Mouse (Mus musculus): ENCODE measurements around the gene Det1. TPM values are rescaled to one million over a fixed set of nuclear protein-coding genes. Genes with fewer than 3 reads are reported as not detected.
A peak's percentile ranks its signal among the peaks of the same experiment; 100 is the strongest.

Det1 gene
- polyA plus RNA-seq, 1 experiment from 2014 or later = 22.2 TPM

DNA sequence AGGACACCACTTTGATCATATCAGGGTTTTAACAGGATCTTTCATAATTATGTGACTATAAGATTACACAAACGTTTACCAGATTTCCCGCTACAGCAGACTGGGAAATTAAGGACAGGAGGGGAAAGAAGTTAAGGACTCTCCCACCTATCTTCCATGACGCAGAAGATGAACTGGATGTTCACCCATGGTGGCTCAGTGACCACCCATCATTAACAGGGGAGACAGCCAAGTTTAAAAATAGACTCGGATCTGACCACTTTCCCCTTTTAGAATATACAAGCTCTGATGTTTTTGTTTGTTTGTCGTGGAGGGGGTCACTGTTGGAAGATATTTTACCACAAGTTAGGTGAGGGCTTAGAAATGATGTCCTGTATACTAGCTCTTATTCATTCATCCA lies 5.5 kb downstream of the Det1 start:
- Histone ChIP-seq H3K4me1 (peaks cover 11% of the 10 kb centered on the region), H3K27ac (no peak overlapping the region), H3K36me3 (peaks cover 55% of the 10 kb centered on the region), H3K9me3 (no peaks in the 10 kb centered on the region), H3K4me2 (replicated peaks) (no peak overlapping the region), H3K4me3 (no peak overlapping the region), H3K27me3 (no peaks in the 10 kb centered on the region), H3K9ac (no peak overlapping the region)
- ATAC-seq (ENCODE audit: low FRiP score, low read depth) = no peak
- WGBS = 87% methylated on average over 5 of the region's 5 CpGs

DNA sequence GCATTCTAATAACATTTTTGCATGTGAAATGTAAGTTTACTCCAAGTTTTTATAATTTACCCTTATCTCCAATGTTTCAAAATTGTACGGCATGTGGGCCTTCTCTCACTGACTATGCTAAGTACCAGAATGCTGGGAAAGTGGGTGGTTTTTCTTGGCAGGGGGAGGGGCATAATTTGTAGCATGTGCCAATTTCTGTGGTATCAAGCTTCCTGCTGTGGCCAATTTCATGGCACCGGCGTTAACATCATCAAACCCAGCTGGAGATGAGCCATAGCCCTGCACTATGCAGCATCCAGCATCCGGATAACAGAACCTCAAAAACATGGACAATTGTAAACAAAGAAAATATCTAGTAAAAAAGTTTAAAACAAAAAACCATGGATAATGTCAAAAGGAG lies 9.8 kb downstream of the Det1 start:
- Histone ChIP-seq H3K4me3 (no peak overlapping the region), H3K36me3 (peaks cover 64% of the 10 kb centered on the region), H3K27me3 (no peaks in the 10 kb centered on the region), H3K4me1 (no peaks in the 10 kb centered on the region), H3K4me2 (replicated peaks) (no peak overlapping the region), H3K9ac (no peak overlapping the region), H3K27ac (no peak overlapping the region), H3K9me3 (no peaks in the 10 kb centered on the region)
- 73% methylated on average over 4 of the region's 4 CpGs for WGBS
- no peak for ATAC-seq (ENCODE audit: low FRiP score, low read depth)

DNA sequence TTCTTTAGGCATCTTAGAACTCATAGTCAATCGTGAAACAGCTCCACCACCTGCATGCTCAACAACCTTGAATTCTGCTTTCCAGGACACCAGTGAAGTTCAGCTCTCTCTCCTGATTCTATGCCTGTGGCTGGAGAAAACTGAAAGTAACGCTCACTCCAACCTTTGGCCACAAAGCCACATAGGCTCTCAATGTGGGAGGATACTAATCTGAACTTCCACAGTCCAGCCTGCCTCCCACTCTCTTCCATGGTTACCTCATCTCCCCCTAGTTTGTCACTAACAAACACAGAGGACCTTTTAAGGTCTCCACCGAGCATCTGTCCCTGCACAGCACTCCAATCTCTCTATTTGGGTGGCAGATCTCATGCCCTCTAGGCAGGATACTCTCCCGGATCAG lies 11.4 kb downstream of the Det1 start:
- no peak for ATAC-seq (ENCODE audit: low FRiP score, low read depth)
- H3K27me3 ChIP-seq = no peaks in the 10 kb centered on the region
- no peak overlapping the region for H3K4me2 ChIP-seq (replicated peaks)
- H3K9ac ChIP-seq = no peak overlapping the region
- no peak overlapping the region for H3K27ac ChIP-seq
- no peaks in the 10 kb centered on the region for H3K4me1 ChIP-seq
- peaks cover 55% of the 10 kb centered on the region for H3K36me3 ChIP-seq
- no peaks in the 10 kb centered on the region for H3K9me3 ChIP-seq
- no peak overlapping the region for H3K4me3 ChIP-seq
- WGBS = 79% methylated on average over 4 of the region's 4 CpGs

DNA sequence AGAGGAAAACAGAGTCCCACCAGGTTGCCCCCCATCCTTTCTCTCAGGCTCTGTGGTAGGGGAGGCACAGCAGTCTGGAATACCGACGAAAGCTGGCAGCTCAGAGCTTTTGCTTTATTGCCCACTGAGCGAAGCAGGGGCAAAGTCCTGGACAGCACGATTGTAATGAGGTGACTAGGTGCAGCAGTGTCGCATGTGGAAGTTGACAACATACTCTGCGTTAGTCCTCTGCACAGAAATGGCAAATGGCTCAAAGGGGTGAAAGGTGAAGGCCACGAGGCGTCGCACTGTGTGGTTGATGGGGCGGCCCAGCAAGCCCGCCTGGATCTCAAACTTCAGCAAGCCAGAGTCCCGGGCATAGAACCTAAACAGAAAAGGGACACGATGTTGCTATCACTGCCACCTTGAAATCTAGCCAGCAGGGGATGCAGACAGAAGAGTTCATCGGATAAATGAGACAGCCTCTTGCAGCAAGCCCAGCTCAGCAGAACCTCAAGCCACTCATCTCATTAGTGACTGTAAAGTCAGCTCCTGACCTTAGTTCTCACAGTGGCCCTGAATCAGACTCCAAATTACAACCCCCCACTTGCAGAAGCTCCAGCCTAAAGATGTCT lies 19.2 kb downstream of the Det1 start:
- no peaks in the 10 kb centered on the region for H3K9me3 ChIP-seq
- no peak overlapping the region for H3K27ac ChIP-seq
- H3K4me3 ChIP-seq = no peak overlapping the region
- H3K9ac ChIP-seq = no peak overlapping the region
- H3K27me3 ChIP-seq = no peaks in the 10 kb centered on the region
- no peak overlapping the region for H3K4me2 ChIP-seq (replicated peaks)
- ATAC-seq (ENCODE audit: low FRiP score, low read depth) = no peak
- no peaks in the 10 kb centered on the region for H3K4me1 ChIP-seq
- H3K36me3 ChIP-seq = peaks cover 64% of the 10 kb centered on the region
- 72% methylated on average over 14 of the region's 14 CpGs for WGBS

DNA sequence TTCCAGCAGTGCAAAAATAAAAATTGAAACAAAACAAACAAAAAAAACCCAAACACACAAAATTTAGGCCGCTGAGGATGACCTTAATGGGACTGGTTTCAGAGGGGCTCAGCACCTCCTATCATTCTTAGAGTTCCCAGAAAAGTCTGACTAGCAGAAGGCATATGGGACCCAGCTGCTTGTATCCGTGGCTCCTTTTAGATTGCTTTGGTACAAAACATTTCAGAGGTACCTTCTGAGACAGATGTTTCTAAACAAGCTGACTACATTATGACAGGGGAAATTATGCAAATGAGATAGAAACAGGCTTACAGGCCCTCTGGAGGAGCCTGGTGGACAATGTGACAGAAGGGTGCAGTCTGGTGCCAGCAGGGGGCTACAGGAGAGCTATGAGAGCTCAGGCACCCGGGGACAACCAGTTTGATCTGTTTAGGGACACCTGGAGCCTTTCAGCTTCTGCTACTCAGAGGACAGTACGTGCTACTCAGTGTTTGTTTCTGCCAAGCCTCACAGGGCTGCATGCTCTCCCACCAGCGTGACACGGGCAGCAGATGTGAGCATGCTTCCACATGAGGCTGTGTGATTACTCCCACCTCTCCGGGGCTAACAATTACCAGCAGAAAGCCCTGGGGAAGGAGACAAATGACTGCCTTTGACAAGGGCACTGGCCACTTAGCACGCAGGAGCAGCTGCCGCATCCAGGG lies 20.2 kb downstream of the Det1 start:
- WGBS = 34% methylated on average over 9 of the region's 9 CpGs
- Histone ChIP-seq H3K4me2 (replicated peaks) (no peak overlapping the region), H3K9ac (peak overlapping the region; percentile 25; the same call in 1 of the 2 replicates), H3K27ac (no peak overlapping the region), H3K27me3 (no peaks in the 10 kb centered on the region), H3K36me3 (peaks cover 72% of the 10 kb centered on the region), H3K9me3 (no peaks in the 10 kb centered on the region), H3K4me1 (no peaks in the 10 kb centered on the region), H3K4me3 (no peak overlapping the region)
- ATAC-seq (ENCODE audit: low FRiP score, low read depth) = no peak; the same call in 1 of the 2 replicates

DNA sequence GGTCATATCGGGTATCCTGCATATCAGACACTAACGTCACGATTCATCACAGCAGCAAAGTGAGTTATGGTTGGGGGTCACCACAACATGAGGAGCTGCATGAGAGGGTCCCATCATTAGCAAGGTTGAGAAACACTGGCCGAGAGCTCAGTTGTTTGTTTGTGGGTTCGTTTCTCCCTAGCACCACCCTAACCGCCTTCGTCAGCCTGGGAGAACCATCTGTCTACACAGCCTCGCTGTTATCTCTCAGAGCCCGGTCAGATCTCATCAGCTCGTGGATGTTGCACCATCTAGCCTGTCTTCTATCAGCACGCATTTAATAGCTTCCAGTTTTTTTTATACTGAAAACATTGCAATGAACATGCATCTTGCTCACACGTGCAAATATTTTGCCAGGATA lies 28.7 kb downstream of the Det1 start:
- H3K4me3 ChIP-seq = no peak overlapping the region
- H3K4me1 ChIP-seq = no peaks in the 10 kb centered on the region
- no peak for ATAC-seq (ENCODE audit: low FRiP score, low read depth)
- H3K36me3 ChIP-seq = peaks cover 20% of the 10 kb centered on the region
- no peak overlapping the region for H3K27ac ChIP-seq
- H3K9ac ChIP-seq = no peak overlapping the region
- no peaks in the 10 kb centered on the region for H3K9me3 ChIP-seq
- H3K27me3 ChIP-seq = no peaks in the 10 kb centered on the region
- WGBS = 82% methylated on average over 12 of the region's 12 CpGs
- H3K4me2 ChIP-seq (replicated peaks) = no peak overlapping the region

DNA sequence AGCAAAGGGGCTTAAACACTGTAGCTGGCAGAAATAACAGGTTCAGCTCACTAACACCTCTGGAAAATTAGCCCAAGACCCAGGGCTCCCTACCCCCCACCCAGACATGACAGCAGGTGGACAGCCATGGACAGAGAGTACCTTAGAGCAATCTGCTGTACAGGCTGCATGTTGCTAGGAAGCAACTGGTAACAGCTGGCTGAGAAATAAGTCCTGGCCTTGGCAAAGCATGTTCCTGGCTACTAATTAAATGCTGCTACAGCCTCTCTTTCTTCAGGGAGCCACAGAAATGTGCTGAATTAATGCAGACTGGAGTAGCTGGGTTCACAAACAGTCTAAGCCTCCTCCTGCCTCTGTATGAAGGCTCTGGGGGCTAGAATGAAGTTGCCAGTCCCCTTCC lies 32.3 kb downstream of the Det1 start:
- H3K4me1 ChIP-seq = no peaks in the 10 kb centered on the region
- H3K4me3 ChIP-seq = no peak overlapping the region
- no peaks in the 10 kb centered on the region for H3K36me3 ChIP-seq
- no peak overlapping the region for H3K27ac ChIP-seq
- H3K9me3 ChIP-seq = no peaks in the 10 kb centered on the region
- ATAC-seq (ENCODE audit: low FRiP score, low read depth) = no peak
- H3K27me3 ChIP-seq = no peaks in the 10 kb centered on the region
- no peak overlapping the region for H3K4me2 ChIP-seq (replicated peaks)
- H3K9ac ChIP-seq = no peak overlapping the region

DNA sequence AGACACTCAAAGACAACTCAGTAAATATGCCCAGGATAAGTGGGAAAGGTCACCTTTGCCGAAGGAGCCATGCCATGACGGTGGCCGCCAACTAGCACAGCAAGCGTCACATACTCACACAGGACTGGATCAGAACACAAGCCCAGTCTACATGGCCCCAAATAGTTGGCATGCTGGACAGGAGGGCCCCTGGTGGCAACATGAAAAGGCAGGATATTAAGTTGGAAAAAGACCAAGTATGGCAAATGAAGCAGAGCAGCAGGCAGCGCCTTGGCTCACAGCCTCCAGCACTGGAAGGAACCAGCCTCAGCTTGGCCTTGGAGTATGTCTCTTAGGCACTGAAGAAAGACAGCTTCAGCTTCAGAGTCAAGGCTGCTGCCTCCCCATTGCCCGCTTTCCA lies 33.3 kb downstream of the Det1 start:
- no peak overlapping the region for H3K27ac ChIP-seq
- no peak overlapping the region for H3K4me3 ChIP-seq
- WGBS = 87% methylated on average over 6 of the region's 6 CpGs
- H3K27me3 ChIP-seq = no peaks in the 10 kb centered on the region
- no peaks in the 10 kb centered on the region for H3K9me3 ChIP-seq
- ATAC-seq (ENCODE audit: low FRiP score, low read depth) = no peak
- no peaks in the 10 kb centered on the region for H3K36me3 ChIP-seq
- no peak overlapping the region for H3K4me2 ChIP-seq (replicated peaks)
- H3K9ac ChIP-seq = no peak overlapping the region
- no peaks in the 10 kb centered on the region for H3K4me1 ChIP-seq

DNA sequence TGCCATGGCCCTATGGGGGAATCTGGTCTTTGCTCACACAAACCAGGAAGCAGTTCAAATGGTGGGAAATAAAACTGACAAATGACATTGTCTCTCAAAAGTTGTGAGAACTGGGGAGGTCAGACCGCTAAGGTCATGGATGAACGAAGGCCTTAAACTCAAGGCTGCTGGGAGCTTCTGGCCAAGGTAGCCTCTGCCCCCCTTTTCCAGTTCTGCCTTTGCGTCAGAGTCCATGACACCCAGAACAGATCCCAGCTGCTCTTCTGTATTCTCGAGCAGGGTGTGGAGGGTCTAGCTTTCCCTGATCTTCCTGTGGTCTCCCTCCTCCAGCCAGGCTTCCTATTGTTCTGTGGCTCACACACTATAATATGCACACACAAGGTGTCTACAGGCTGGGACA lies 39.9 kb downstream of the Det1 start:
- no peak for ATAC-seq (ENCODE audit: low FRiP score, low read depth)
- Histone ChIP-seq H3K9me3 (no peaks in the 10 kb centered on the region), H3K4me1 (no peaks in the 10 kb centered on the region), H3K36me3 (no peaks in the 10 kb centered on the region), H3K4me2 (replicated peaks) (no peak overlapping the region), H3K9ac (no peak overlapping the region), H3K4me3 (no peak overlapping the region), H3K27me3 (no peaks in the 10 kb centered on the region), H3K27ac (no peak overlapping the region)
- 81% methylated on average over 4 of the region's 4 CpGs for WGBS

DNA sequence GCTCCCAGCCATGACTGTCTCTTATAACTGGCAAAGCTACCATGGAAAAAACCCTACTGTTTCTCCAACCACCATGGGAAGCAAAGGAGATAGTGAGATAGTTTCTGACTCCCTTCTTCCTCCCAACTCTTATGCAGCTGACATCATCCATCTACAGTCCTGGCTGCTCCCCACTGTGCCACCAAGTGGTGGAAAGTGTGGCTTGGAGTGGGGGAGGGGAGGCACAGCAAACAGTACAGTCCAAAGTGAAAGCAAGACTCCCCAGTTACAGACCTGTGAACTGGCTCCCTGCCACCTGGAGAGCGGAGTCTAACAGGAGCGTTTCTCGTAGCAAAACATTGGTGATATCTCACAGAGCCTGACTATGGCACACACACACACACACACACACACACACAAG lies 43.2 kb downstream of the Det1 start:
- Histone ChIP-seq H3K27ac (no peak overlapping the region), H3K9ac (no peak overlapping the region), H3K4me1 (no peaks in the 10 kb centered on the region), H3K36me3 (no peaks in the 10 kb centered on the region), H3K4me2 (replicated peaks) (no peak overlapping the region), H3K9me3 (no peaks in the 10 kb centered on the region), H3K27me3 (no peaks in the 10 kb centered on the region), H3K4me3 (no peak overlapping the region)
- ATAC-seq (ENCODE audit: low FRiP score, low read depth) = no peak
- WGBS = 88% methylated on average over 3 of the region's 3 CpGs

DNA sequence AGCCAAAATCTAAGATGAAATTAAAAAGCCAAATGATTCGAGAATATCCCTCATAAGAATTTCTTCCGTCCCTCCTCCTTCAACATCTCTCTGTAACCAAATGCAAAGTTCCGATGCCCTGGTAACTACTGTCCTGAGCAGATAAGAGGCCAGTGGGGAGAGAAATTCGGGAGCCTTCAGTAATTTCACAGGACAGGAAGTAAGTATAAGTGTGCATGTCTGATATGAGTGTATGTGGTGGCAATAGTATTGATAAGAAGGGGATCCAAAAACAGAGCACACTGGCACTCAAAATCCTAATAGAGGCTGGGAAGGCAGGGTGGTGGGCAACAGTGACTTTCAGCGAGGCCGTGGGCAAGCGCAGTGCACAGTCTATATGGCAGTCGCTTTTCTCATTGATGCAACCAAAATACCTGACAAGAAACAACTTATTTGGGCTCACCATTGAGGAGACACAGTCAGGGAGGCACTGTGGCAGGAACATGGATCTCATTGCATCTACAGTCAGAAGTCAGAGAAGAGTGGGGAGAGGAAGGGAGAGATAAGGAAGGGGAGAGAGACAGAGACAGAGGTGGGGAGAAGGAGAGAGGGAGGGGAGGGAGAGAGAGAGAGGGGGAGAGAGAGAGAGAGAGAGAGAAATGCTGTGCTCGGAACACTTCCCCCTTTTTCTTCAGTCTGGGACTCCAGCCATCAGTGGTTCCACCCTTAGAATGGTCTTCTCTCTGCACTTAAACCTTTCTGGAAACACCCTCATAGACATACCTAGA lies 47.1 kb downstream of the Det1 start:
- Histone ChIP-seq H3K9me3 (no peaks in the 10 kb centered on the region), H3K36me3 (no peaks in the 10 kb centered on the region), H3K4me1 (no peaks in the 10 kb centered on the region), H3K27ac (no peak overlapping the region), H3K4me3 (no peak overlapping the region), H3K4me2 (replicated peaks) (no peak overlapping the region), H3K9ac (no peak overlapping the region), H3K27me3 (no peaks in the 10 kb centered on the region)
- ATAC-seq (ENCODE audit: low FRiP score, low read depth) = no peak
- 80% methylated on average over 9 of the region's 9 CpGs for WGBS

DNA sequence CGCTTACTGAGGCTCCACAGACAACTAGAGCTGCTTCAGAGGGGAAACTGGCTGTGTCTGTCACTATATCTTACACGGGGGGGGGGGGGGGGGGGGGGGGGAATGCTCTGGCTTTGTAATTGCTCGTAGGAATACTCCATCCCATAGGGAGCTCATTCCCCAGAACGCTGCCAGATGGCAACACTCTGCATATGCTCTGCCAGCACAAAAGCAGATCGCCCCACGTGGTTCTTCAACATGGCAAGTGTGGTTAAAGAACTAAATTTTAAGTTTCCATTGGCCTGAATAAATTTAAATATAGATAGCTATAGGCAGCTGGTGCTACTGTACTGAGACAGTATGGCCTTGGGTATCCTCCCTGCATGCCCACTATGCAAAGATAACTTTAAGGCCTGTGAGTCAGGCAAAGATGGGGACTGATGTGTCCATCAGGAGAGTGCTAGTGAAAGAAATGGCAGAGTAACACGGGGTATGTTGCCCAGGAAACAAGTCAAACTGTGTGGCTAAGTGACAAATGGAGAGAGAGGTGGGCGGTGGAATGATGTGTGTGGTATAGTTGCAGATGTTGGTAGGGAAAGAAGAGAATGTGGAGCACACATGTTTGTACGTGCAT lies 49.1 kb downstream of the Det1 start:
- WGBS = 43% methylated on average over 9 of the region's 9 CpGs
- peaks cover 8% of the 10 kb centered on the region for H3K36me3 ChIP-seq
- H3K4me1 ChIP-seq = 0 out of 2 replicates have a peak, but pooled peaks cover 2% of the 10 kb centered on the region
- no peak for ATAC-seq (ENCODE audit: low FRiP score, low read depth)
- no peak overlapping the region for H3K9ac ChIP-seq
- no peak overlapping the region for H3K4me2 ChIP-seq (replicated peaks)
- no peaks in the 10 kb centered on the region for H3K9me3 ChIP-seq
- H3K27ac ChIP-seq = no peak overlapping the region
- no peak overlapping the region for H3K4me3 ChIP-seq
- H3K27me3 ChIP-seq = no peaks in the 10 kb centered on the region
